21 mouse cellular contexts compared by ENCODE assay signal in the genomic region with DNA sequence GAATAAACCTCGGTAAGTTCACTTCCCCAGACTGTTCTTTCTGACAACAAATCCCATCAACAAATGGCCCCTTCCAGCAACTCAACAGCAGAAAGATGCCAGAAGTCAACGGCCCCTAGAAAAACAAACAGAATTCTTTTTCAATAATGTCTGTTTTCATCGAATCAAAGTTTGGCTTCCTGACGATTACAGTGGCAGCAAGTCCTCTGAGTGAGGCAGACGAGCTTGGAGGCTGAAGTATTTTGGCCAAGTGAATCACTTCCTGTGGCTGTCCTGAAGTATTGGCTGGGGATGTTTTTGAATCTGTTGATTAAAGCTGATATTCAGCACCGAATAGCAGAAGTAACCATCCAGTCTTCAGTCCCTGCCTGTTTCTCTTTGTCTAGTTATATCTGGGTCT. TPM values are rescaled to one million over a fixed set of nuclear protein-coding genes. Genes with fewer than 3 reads are reported as not detected.
"Had no signal": no experiment of that assay in that cellular context is flagged by ENCODE, and none has a peak within 500 bp of the region (broad histone marks: within the 10 kb centered on the region; RNA-seq: fewer than 3 reads in every experiment).

No protein-coding gene starts in this region.

- H3K4me1 ChIP-seq: lung, embryonic 15.5 days; megakaryocyte, embryonic 14.5 days; midbrain, embryonic 12.5 days; neural tube, embryonic 13.5 days; neural tube, embryonic 15.5 days had no signal

- H3K27ac ChIP-seq: lung, embryonic 15.5 days; macrophage; midbrain, embryonic 12.5 days; neural tube, embryonic 13.5 days; neural tube, embryonic 15.5 days had no signal

- H3K4me3 ChIP-seq: lung, embryonic 15.5 days; megakaryocyte, embryonic 14.5 days; midbrain, embryonic 12.5 days; myocyte; neural tube, embryonic 13.5 days; neural tube, embryonic 15.5 days had no signal

- H3K36me3 ChIP-seq: lung, embryonic 15.5 days; midbrain, embryonic 12.5 days; neural tube, embryonic 13.5 days; neural tube, embryonic 15.5 days had no signal

- H3K27me3 ChIP-seq: lung, embryonic 15.5 days; megakaryocyte, embryonic 14.5 days; midbrain, embryonic 12.5 days; neural tube, embryonic 13.5 days; neural tube, embryonic 15.5 days had no signal

- H3K9ac ChIP-seq: liver, postnatal 0 days; lung, embryonic 15.5 days; midbrain, embryonic 12.5 days; neural tube, embryonic 13.5 days; neural tube, embryonic 15.5 days had no signal

- DNase-seq: liver, postnatal 0 days; lung, adult 2 months; lung, postnatal 14 days; lung, postnatal 36 days; midbrain, embryonic 14.5 days; retina, postnatal 1 day; right cerebral cortex, adult 18-20 months; right cerebral cortex, postnatal 25 days; right cerebral cortex, postnatal 4 days; spleen, adult 18-20 months; thymus, adult 18-20 months; thymus, postnatal 25 days; thymus, postnatal 4 days had no signal

RNA-seq across cellular contexts. Expression of a gene that starts 15.2 kb away (rescaled TPM):
- total RNA-seq: megakaryocyte progenitor cell, adult 5-6 weeks had no signal
- polyA plus RNA-seq: macrophage had no signal
